ENCODE assay signal across 21 mouse cellular contexts in genomic region chr15:32153857-32154449, GRCm38 (mm10). TPM values are rescaled to one million over a fixed set of nuclear protein-coding genes. Genes with fewer than 3 reads are reported as not detected.
A peak's percentile ranks its signal among the peaks of the same experiment; 100 is the strongest.
DNase-seq lines count a peak whose midpoint lies in the region; ATAC-seq and TF ChIP-seq lines count a peak whose summit lies in the region.
"Had no signal": no experiment of that assay in that cellular context is flagged by ENCODE, and none has a peak within 500 bp of the region (broad histone marks: within the 10 kb centered on the region; RNA-seq: fewer than 3 reads in every experiment).

No protein-coding gene starts in this region.

- WGBS in hindbrain, embryonic 11.5 days: 57% methylated on average over 11 of the region's 11 CpGs
- WGBS in hindbrain, embryonic 10.5 days: 63% methylated on average over 11 of the region's 11 CpGs
- WGBS in hindbrain, postnatal 0 days: 34% methylated on average over 11 of the region's 11 CpGs
- 23% methylated on average over 11 of the region's 11 CpGs for WGBS in neural tube, embryonic 15.5 days
- 66% methylated on average over 11 of the region's 11 CpGs for WGBS in forebrain, embryonic 11.5 days

- H3K9ac ChIP-seq in hindbrain, embryonic 11.5 days (ENCODE audit: low read depth, low read length): no peak overlapping the region
- H3K9ac ChIP-seq in hindbrain, postnatal 0 days (replicated peaks; ENCODE audit: low read length): no peak overlapping the region
- no peak overlapping the region for H3K9ac ChIP-seq in neural tube, embryonic 15.5 days (replicated peaks)
- H3K9ac ChIP-seq in forebrain, embryonic 11.5 days (ENCODE audit: low read length): no peak overlapping the region
- H3K9ac ChIP-seq: forebrain, embryonic 13.5 days; liver, embryonic 12.5 days had no signal

- no peaks in the 10 kb centered on the region for H3K27me3 ChIP-seq in hindbrain, embryonic 11.5 days (ENCODE audit: control insufficient read depth, insufficient read depth, low read length)
- H3K27me3 ChIP-seq in hindbrain, embryonic 10.5 days (ENCODE audit: insufficient read depth, poor library complexity, severe bottlenecking): no peaks in the 10 kb centered on the region
- H3K27me3 ChIP-seq in hindbrain, postnatal 0 days (ENCODE audit: insufficient read depth, low read length): no peaks in the 10 kb centered on the region
- H3K27me3 ChIP-seq in neural tube, embryonic 15.5 days (replicated peaks): no peaks in the 10 kb centered on the region
- H3K27me3 ChIP-seq in forebrain, embryonic 11.5 days (ENCODE audit: control insufficient read depth, insufficient read depth, low read length): no peaks in the 10 kb centered on the region
- H3K27me3 ChIP-seq: liver, embryonic 12.5 days had no signal

- no peak overlapping the region for H3K27ac ChIP-seq in hindbrain, embryonic 11.5 days (ENCODE audit: low read depth, low read length)
- H3K27ac ChIP-seq in hindbrain, embryonic 10.5 days: no peak overlapping the region
- H3K27ac ChIP-seq in hindbrain, postnatal 0 days: no peak overlapping the region
- no peak overlapping the region for H3K27ac ChIP-seq in neural tube, embryonic 15.5 days (replicated peaks)
- no peak overlapping the region for H3K27ac ChIP-seq in forebrain, embryonic 11.5 days (ENCODE audit: low read depth, low read length)
- H3K27ac ChIP-seq: forebrain, embryonic 13.5 days; left cerebral cortex, adult 2 months; liver, embryonic 12.5 days had no signal

- no peaks in the 10 kb centered on the region for H3K9me3 ChIP-seq in hindbrain, embryonic 11.5 days (ENCODE audit: control insufficient read depth, low read length)
- H3K9me3 ChIP-seq in hindbrain, embryonic 10.5 days: no peaks in the 10 kb centered on the region
- no peaks in the 10 kb centered on the region for H3K9me3 ChIP-seq in hindbrain, postnatal 0 days (ENCODE audit: low read length)
- no peaks in the 10 kb centered on the region for H3K9me3 ChIP-seq in neural tube, embryonic 15.5 days (replicated peaks)
- H3K9me3 ChIP-seq in forebrain, embryonic 11.5 days (ENCODE audit: control insufficient read depth, low read length): no peaks in the 10 kb centered on the region
- H3K9me3 ChIP-seq: forebrain, embryonic 13.5 days; liver, embryonic 12.5 days had no signal

- H3K4me3 ChIP-seq in hindbrain, embryonic 11.5 days (ENCODE audit: low read depth, low read length): no peak overlapping the region
- H3K4me3 ChIP-seq in hindbrain, embryonic 10.5 days: no peak overlapping the region
- no peak overlapping the region for H3K4me3 ChIP-seq in hindbrain, postnatal 0 days (ENCODE audit: low read length)
- H3K4me3 ChIP-seq in neural tube, embryonic 15.5 days (replicated peaks): no peak overlapping the region
- no peak overlapping the region for H3K4me3 ChIP-seq in forebrain, embryonic 11.5 days (ENCODE audit: low read depth, low read length)
- H3K4me3 ChIP-seq: forebrain, embryonic 13.5 days; left cerebral cortex, adult 2 months; liver, embryonic 12.5 days had no signal

- no peak for TF ChIP-seq CTCF in hindbrain, postnatal 0 days (IDR thresholded peaks at IDR 0.05; ENCODE audit: low read depth)

- no peak overlapping the region for H3K4me2 ChIP-seq in hindbrain, embryonic 11.5 days (replicated peaks; ENCODE audit: low read depth, low read length)
- H3K4me2 ChIP-seq in hindbrain, postnatal 0 days (ENCODE audit: low read depth, low read length): no peak overlapping the region
- peak overlapping the region; percentile 17; the same call in 1 of the 2 replicates for H3K4me2 ChIP-seq in neural tube, embryonic 15.5 days
- no peak overlapping the region for H3K4me2 ChIP-seq in forebrain, embryonic 11.5 days (ENCODE audit: low read depth, low read length, severe bottlenecking)
- H3K4me2 ChIP-seq: forebrain, embryonic 13.5 days; liver, embryonic 12.5 days had no signal

- peak; percentile 75 for ATAC-seq in hindbrain, embryonic 11.5 days (ENCODE audit: low FRiP score)
- no peak for ATAC-seq in hindbrain, postnatal 0 days
- ATAC-seq in neural tube, embryonic 15.5 days (ENCODE audit: low FRiP score): peak; percentile 51
- no peak for ATAC-seq in forebrain, embryonic 11.5 days (replicated peaks; ENCODE audit: low FRiP score)
- ATAC-seq: forebrain, embryonic 13.5 days; liver, embryonic 12.5 days; Patski had no signal

- no peaks in the 10 kb centered on the region for H3K36me3 ChIP-seq in hindbrain, embryonic 11.5 days (ENCODE audit: control insufficient read depth, insufficient read depth, low read length)
- H3K36me3 ChIP-seq in hindbrain, embryonic 10.5 days: no peaks in the 10 kb centered on the region
- no peaks in the 10 kb centered on the region for H3K36me3 ChIP-seq in hindbrain, postnatal 0 days (ENCODE audit: insufficient read depth, low read length)
- no peaks in the 10 kb centered on the region for H3K36me3 ChIP-seq in neural tube, embryonic 15.5 days
- no peaks in the 10 kb centered on the region for H3K36me3 ChIP-seq in forebrain, embryonic 11.5 days (ENCODE audit: control insufficient read depth, insufficient read depth, low read length)
- H3K36me3 ChIP-seq: liver, embryonic 12.5 days had no signal

- DNase-seq in hindbrain, embryonic 11.5 days (ENCODE audit: low spot score): no peak
- DNase-seq in hindbrain, embryonic 10.5 days (ENCODE audit: low spot score): no peak
- DNase-seq in ZHBTc4 (ENCODE audit: low read depth, low spot score): peak; percentile 4
- peak; percentile 10 for DNase-seq in hindbrain, postnatal 0 days (ENCODE audit: low spot score)
- DNase-seq in thymus, postnatal 0 days (ENCODE audit: low spot score): no peak
- no peak for DNase-seq in lung, postnatal 14 days
- DNase-seq in forebrain, embryonic 11.5 days (ENCODE audit: low spot score): no peak
- DNase-seq: cerebellum, adult 9-11 months; kidney, adult 18-20 months; kidney, postnatal 14 days had no signal

- H3K4me1 ChIP-seq in hindbrain, embryonic 11.5 days (replicated peaks; ENCODE audit: control insufficient read depth, insufficient read depth, low read length): no peaks in the 10 kb centered on the region
- no peaks in the 10 kb centered on the region for H3K4me1 ChIP-seq in hindbrain, embryonic 10.5 days (replicated peaks)
- H3K4me1 ChIP-seq in hindbrain, postnatal 0 days (ENCODE audit: insufficient read depth, low read length): peaks cover 8% of the 10 kb centered on the region
- H3K4me1 ChIP-seq in neural tube, embryonic 15.5 days: peaks cover 16% of the 10 kb centered on the region
- H3K4me1 ChIP-seq in forebrain, embryonic 11.5 days (replicated peaks; ENCODE audit: control insufficient read depth, insufficient read depth, low read length): no peaks in the 10 kb centered on the region
- H3K4me1 ChIP-seq: liver, embryonic 12.5 days had no signal

RNA-seq across cellular contexts. Expression of gene Tas2r119, which starts 23.1 kb away (rescaled TPM):
- not detected in 2 replicates for polyA plus RNA-seq in hindbrain, embryonic 11.5 days (2014; fragmentation: Nextera tagmentation; extraction: Ambion mirVana)
- not detected in 2 replicates for polyA plus RNA-seq in hindbrain, embryonic 10.5 days (2016; fragmentation: Nextera tagmentation; extraction: Ambion mirVana)
- total RNA-seq in hindbrain, postnatal 0 days (2014; rRNA removed): not detected in 2 replicates
- not detected in 2 replicates for polyA plus RNA-seq in hindbrain, postnatal 0 days (2015; fragmentation: Nextera tagmentation; extraction: Ambion mirVana)
- not detected in 2 replicates for polyA plus RNA-seq in neural tube, embryonic 15.5 days (2015; fragmentation: Nextera tagmentation; extraction: Ambion mirVana)
- not detected in 2 replicates for polyA plus RNA-seq in thymus, postnatal 0 days (2015; fragmentation: Nextera tagmentation; extraction: Ambion mirVana)
- polyA plus RNA-seq in forebrain, embryonic 11.5 days (2014; fragmentation: Nextera tagmentation; extraction: Ambion mirVana): not detected in 2 replicates
- total RNA-seq: adrenal gland, postnatal 4 days; granulocyte monocyte progenitor cell, adult 5-6 weeks; left cerebral cortex, adult 2 months; megakaryocyte, adult 5-6 weeks had no signal
- polyA plus RNA-seq: forebrain, embryonic 13.5 days; heart, embryonic 16.5 days; limb, embryonic 11.5 days; liver, embryonic 12.5 days; lung, embryonic 16.5 days; Patski had no signal

Comparison
In these comparisons a context has a peak if more than half of its experiments do, and no peak if none do; other contexts are left out.
1. ATAC-seq: peak in hindbrain, embryonic 11.5 days (single experiment) and neural tube, embryonic 15.5 days (single experiment); none in hindbrain, postnatal 0 days (single experiment) and forebrain, embryonic 11.5 days (single experiment).
2. DNase-seq: peak in ZHBTc4 (single experiment) and hindbrain, postnatal 0 days (single experiment); none in hindbrain, embryonic 11.5 days (single experiment), hindbrain, embryonic 10.5 days (single experiment), thymus, postnatal 0 days (single experiment), lung, postnatal 14 days (single experiment) and forebrain, embryonic 11.5 days (single experiment).